Mouse (Mus musculus) spleen, postnatal 36 days (tissue): ENCODE results near the gene Efhb.

Experiments
- DNase-seq, 2 experiments: peaks; one replicate each; pipeline ENCODE4 v3.0.0; 2022; ENCODE audit warnings: low spot score in 2 of 2, mixed read lengths in 1 of 2

Gene Efhb

DNA sequence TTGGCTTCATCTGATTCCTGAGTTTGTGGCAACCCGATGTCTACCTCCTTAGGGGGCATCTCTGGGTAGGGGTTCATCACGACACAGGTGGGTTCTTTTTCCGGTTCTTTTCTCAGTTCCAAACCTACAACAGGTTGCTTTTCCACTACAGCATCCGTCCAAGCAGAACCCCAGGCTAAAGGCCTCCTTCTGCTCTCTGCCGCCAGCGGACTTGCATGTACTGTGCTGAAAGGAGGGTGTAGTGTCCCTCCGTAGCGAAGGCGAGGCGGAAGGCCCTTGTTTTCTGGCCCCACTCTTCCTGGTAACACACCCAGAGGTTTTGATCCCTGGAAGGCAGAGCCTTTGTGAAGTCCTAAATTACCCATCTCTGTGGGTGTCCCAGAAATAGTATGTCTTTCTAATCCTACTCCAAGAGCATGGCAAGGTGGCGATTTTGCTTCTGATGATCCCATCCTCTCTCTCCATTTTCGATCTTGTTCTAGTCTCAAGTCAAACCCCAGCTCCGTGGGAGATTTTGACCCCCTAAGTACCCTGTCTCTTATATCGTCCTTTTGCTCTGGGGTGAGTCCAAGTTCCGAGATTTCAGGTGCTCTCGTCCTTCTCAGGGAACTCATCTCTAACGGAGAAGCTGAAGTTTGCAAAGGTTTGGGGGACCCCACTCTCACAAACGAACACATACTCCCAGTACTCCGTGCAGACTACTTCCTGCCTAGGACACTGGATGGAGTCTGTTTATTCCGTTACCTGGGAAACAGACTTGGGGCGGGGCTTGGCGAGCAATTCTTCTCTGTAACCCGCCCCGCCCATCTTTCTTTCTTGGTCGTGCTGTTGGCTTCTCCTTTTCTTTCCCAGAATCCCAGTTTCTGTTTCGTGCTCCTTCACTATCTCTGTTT lies at the start of gene Efhb:
Gene Efhb (minus strand): TSS at position 719 of the 893 bp plus-strand sequence.
- peak; percentile 47 to 60 for DNase-seq

DNA sequence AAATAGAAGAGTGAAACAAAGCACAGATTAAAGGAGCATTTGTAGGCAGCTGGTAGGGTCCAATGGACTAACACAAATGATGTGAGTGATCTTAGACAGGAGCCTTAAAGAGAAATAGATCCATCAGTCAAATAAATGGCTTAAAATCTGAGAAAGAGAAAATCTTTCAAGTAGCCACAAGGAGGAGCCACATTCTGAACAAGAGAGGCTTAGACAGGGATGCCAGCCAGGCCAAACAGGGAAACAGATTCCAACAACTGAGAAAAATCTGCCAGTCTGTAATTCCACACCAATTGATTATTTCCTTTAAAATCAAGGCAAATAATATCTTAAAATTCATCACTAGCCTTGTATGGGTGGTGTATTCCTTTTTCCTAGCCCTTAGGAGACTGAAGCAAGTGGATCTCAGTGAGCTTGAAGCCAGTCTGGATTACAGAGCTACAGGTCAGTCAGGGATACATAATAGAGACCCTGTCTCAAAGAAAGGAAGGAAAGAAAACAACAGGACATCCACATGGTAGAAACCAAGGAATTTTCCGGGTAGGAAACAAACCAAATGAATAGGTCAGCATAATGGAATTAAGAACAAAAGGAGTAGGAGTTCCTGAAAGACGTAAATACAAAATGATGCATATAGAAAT lies 49.3 kb upstream of the Efhb start:
- DNase-seq = no peak

DNA sequence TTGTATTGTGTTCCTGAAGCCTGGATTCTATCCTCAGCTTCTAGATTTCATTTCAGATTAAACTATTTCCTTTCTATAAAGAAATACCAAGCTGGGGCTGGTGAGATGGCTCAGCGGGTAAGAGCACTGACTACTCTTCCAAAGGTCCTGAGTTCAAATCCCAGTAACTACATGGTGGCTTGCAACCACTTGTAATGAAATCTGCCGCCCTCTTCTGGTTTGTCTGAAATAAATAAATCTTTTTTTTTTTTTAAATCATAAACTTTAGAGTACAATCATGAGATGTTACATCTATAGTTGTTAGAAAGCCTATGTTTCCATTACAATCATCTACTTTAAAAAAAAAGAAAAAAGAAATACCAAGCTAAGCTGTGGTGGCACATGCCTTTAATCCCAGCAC lies 39.8 kb upstream of the Efhb start:
- no peak for DNase-seq

DNA sequence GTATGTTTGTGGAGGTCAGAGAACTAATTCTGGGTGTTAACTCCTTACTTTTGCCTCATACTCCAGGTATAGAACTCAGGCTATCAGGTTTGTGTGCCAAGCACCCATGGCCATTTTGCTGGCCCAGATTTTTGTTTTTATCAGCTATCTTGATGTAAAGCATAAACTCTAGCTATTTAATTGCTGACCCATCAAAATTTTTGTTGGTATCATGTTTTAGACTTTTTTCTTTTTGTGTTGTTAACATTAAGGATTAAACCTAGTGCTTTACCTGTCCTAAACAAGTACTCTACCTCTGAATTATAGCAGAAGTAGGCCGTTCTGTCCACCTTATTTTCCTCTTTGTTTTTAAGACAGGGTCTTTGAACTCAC lies 25.9 kb upstream of the Efhb start:
- DNase-seq = no peak

DNA sequence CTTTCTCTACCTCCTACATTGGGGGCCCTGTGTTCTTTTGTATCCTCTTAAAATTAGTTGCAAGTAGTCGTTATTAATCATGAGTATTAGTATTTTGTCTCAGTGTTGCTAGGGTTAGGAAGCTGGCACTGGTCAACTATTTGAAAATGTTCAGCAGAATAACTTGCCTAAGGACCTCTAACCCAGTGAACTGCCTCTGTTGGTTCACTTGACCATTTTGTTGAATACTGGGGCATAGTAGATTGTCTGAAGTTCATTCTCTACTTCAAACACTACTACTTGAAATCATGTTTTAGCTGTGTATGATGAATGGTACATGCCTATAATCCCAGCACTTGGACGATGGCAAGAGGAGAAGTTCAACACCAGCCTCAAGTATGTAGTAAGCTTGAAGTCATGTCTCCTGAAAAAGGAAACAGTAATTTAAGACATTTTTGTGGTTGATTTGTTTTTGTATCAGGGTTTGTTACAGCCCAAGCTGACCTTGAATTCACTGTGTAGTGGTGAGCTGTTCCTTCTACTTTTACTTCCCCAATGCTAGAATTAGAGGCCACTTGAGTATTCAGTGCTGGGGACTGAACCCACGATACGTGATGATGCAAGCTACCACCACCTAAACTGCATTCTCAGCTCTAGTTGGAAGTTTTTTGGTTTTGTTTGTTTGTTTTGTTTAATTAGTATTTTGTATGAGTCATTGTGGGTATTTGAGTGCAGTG lies 25.3 kb upstream of the Efhb start:
- DNase-seq = peak; percentile 19 to 20

DNA sequence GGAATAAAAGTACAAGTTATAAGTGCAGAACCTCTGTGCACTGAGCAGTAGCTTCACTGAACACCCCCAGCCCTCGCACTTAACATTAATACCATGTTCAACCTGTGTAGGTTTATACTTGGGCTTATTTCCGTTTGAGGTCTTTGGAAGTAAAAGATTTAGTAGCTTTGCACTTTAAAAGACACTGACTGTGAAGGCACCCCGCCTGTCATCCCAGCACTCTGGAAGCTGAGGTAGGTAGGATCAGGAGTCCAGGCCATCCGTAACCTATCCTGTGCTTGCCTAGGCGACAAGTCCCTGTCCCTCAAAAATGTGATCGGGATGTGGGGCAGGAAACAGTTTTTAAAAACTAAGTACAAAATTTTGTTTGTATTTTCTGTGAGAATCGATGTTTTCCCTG lies 17.3 kb upstream of the Efhb start:
- DNase-seq = no peak

DNA sequence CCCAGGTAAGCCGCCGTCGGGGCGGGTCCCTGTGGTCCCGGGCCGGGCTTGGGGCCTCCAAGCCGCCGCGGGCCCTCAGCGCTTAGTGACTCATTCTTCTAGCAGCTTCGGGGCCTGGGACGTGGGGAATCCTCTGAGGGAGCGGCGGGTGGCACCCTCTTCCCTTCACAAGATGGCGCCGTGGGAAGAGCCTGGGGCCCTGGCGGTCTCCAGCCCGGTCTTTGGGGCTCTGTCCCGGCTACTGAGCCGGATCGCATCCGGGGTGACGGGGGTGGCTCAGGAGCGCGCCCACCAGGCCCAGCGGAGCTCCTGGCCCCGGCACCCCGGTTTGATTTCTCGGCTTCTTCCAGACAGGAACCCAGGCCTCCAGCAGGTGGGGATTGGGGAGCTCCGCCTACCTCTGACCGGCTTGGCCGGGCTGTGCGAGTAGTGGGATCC lies 16.5 kb upstream of the Efhb start:
- peak; percentile 37 to 40 for DNase-seq

DNA sequence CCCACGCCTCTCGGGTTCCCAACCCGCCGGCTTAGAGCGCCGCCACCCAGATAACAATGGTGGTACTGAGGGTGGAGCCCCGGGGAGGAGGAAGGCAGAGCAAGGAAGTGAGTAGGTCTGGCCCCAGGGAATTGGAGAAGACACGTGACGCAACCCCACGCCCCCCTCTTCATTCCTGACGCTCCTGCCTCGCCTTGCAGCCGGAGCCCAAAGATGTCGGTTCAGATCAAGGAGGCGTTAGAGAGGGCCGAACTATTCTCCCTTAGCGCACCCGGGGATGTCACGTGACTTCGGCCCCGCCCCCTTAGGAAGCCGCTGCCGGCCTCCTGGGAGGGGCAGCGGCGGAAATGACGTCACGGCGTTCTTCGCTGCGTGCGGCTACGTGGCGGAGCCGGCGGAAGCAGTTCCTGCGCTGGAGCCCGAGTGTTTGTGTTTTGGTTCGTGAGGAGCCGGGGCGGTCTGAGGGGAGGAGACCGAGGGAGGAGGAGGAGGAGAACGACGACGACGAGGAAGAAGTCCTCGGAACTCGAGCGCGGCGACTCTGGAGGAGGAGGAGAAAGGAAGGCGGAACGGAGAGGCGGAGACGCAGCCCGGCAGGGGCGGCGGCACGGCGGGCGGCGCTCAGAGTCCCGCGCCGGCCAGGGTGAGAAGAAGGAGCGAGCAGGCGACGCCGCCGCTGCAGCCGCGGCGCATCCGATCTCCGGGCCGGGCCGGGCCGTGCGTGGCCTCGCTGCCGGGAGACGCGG lies 15.9 kb upstream of the Efhb start, which contains the start of gene Rab5a:
Gene Rab5a (plus strand): TSS at position 377 of the 746 bp plus-strand sequence.
- peak; percentile 98 to 99 for DNase-seq

DNA sequence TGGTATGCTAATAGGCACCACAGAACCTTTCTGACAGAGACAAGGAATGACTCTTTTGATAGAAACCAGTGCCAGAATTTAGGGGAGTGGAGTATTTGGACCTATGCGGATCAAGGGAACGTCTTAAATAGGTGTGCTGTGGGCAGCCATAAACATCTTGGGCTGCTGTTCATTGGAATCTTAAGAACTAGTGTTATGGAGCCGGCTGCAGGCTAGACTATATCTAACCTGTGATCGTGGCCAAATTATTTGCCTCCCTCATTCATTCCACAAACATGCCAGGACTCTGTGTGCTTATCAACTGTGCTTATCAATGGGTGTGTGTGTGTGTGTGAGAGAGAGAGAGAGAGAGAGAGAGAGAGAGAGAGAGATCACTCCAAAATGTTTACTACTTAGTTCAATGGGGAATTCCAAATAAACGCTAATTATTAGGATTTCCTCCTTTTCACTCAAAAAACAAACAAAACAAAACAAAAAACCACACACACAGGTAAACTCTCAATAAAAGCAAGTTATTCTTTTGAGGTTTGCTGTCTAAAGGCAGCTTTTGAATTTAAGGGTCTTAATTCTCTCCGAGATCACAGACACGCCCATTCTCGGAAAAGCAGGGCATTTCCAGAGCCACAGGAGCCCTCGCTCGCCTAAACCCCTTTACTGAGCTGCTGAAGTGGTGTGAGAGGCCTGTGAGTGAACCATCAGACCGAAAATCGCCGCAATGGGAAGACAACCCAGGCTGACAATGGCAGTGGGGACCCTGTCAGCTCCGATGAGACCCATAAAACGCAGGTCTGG lies 15.1 kb upstream of the Efhb start:
- no peak for DNase-seq

DNA sequence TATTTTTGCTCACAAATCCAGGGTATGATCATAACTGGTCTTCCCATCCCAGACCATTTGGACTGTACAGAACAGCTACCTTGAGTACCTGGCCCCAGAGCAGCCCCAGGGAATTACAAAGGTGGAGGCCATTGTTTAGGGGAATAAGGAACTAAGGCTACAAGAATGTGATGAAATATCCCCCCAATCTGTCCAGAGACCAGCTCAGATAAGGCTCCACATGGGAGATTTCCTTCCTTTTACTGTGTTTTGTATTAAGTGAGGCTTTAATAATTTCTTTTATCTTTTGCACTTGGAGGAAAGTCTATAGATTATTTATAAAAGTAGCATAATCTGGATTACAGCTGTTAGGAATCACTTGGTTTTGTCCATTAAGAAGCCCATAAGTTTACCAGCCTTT lies 5.6 kb upstream of the Efhb start:
- no peak for DNase-seq

DNA sequence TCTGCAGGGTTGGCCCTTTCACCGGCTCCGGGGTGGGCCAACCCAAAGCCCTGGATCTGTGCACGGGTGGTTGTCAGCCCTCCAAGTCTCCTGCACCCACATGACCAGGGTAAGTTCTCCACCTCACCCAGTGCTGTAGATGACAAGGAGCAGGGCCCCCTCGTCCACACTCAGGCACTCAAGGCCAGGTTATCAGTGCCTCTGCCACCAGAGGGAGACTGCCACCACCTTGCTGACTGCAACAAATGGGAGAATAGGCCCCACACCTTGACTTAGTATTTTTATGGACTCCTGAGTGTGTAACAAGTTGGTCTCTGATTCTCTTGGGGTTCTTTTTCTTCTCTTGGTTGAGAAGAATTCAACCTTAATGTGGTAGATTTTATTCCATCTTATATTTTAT lies 2.4 kb upstream of the Efhb start:
- DNase-seq = no peak

DNA sequence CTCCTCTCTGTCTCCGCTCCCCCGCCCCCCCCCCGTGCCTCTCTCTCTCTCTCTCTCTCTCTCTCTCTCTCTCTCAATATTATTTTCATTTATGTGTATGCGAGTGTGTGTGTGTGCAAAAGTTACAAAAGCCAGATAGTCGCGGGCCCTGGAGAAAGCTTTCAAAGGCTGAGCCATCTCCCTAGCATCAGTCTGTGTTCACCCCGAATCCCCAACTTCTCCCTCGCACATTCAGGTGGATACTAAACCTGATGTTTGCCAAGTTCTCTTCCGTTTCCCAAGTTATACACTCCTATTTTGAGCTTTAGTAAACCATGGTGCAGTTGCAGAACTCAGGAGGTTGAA lies 347 bp upstream of the Efhb start:
- DNase-seq = no peak

DNA sequence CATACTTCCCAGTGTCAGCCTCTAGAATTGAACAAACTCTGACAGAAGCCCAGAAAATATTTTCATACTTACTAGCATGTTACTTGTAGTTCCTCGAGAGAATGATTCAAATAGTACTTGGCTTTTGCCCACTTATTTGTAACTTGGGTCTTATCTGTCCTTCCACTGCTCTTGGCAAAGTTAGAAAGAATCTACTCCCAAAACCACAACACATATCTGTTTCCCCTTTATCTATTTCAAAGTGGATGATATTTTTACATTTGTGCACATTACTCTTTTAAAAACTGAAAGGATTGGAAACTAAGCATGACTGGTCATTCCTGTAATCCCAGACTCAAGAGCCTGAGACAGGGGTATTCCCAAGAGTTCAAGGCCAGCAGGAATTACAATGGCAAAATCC lies 6.4 kb downstream of the Efhb start:
- no peak for DNase-seq

DNA sequence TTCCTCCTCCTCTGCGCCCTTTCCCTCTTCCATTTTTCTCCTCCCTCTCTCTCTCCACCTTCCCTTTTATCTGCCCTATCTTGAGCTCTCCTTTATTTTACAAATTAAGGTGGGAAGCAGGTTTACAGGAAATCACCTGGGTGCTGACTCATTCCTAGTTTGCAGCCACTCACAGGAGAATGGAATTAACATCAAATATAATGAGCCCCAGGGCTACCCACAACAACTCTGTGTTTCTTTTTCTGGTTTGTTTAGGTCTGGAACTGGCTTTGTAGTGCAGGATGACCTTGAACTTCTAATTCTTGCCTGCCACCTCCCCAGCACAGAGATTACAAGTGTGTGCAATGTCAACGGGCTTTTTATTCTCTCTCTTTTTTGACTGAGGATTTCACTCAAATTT lies 7.0 kb downstream of the Efhb start:
- DNase-seq = no peak

DNA sequence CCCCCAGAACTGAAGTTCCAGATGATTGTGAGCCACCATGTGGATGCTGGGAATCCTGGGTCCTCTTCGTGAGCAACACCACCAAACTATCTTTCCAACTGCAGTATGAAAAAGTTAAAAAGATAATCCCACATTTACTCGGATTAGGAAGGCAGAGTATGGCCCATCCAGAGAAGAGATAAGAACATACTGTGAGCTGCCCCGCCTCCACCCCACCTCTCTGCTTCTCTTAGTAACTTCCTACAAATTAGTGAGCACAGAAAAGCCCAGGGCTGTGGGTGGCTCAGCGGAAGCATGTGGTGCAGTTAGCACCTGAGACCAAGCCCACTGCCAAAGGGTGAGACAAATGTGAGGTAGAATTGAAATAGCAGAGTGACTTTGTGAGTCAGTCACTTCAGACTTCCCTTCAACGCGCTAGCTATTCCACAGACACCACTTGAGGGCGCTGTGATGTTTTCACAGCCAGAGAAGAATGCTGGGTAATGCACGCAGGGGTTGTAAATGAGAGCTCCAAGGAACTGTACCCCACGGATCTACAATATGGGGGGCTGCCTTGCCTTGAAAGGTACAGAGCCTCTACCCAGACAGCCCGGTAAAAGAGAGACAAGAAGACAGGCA lies 60.3 kb downstream of the Efhb start:
- no peak for DNase-seq

DNA sequence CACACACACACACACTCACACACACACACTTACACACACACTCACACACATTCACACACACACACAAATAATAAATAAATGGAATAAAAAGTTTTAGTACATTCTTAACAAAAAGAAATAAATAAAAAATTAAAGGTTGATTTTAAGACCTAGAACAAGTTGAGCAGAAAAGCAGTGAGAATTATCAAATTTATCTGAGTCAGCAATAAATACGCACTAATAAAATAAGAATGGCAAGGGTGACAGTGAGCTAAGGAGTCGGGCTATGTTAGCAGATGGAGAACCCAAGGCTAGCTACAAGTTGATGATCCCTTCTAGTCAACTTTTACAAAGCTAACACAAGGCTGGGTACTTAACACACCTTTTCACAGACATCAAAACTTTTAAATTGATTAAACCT lies 69.9 kb downstream of the Efhb start:
- no peak for DNase-seq

DNA sequence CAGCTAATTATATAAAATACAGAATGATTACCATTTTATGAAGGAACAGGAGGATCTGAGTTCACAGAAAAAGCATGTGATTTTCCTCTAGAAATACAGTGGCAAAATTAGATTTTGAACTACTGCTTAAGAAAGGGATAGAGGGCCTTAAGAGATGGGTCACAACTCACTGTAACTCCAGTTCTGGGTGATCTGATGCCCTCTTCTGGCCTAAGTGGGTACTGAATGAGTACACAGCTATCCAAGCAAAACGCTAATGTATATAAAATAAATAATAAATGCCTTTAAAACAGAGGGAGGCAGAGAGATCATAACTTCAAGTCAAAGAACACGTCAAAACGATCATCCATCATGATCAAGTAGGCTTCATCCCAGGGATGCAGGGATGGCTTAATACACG lies 73.6 kb downstream of the Efhb start:
- DNase-seq = no peak

DNA sequence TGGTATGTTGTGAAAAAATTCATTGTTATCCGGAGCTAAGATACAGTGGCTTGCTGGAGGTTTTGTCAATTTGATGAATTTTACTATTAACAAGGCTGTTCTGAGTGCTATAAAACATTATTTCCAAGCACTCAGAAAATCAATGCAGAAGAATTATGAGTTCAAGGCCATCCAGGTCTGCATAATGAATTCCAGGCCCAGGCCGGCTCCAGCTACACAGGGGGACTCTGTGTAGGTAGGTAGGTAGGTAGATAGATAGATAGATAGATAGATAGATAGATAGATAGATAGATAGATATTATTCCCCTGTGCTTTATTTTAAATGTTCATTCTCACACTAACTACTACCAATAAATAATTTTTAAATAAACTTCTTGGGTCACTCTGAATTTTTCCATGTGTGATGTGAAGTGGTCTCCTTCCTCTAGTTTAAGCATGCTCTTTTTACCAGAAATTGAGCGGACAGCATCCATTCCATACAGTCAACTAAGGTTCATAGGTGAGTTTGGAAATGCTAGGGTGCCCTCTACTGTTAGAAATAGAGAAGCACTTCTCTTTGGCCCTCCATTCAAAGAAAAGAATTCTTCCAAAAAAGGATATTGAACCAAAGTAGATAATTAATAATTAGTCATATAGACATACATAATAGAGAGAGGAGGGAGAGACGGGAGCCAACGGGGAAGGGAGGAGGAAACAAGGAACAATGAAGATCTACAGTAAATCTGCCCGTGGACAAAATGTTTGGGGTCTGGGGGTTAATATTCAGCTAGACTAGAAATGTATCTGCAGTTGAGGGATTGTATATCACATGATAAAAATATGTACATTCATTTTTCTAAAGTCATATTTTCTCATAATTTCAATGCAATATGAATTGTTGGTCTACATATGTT lies 75.3 kb downstream of the Efhb start:
- no peak for DNase-seq

DNA sequence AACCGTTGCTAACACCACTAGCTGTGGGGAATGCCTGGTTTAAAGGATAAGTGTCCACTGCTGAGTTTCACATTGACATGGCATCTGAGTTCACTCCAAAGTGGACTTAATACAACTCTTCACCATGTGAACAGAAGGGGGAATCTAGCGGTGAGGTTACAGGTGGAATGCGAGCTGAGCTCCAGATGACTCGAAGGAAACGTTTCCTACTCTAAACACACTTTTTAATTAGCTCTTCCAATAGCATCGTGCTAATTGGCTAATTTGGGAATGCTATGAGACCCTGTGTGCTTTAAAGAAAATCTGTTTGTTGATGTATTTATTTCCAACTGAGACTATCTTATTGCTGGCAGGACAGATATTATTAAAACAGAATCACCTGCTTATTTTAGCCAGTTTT lies 76.3 kb downstream of the Efhb start:
- no peak for DNase-seq

DNA sequence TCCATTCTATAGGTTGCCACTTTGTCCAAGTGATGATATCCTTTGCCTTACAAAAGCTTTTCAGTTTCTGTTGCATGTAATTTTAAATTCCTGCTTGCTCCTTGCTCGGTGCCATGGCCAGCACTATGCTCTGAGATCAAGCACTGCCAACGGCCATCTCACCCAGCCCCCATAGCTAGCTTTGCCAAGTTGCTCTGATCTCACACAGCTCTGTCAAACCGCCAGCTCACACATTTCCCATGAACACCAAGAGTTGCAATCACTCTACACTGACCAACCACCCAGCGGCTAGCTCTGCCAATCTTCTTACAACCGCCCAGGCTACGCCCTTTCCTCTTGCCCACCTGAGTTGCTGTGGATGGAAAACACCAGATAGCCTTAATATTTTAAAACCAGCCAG lies 99.0 kb downstream of the Efhb start:
- no peak for DNase-seq
